Mouse (Mus musculus): ENCODE measurements around the gene Igfbp4. TPM values are rescaled to one million over a fixed set of nuclear protein-coding genes. Genes with fewer than 3 reads are reported as not detected.

The Igfbp4 gene
- polyA plus RNA-seq, 1 experiment from 2014 or later = 228 TPM

DNA sequence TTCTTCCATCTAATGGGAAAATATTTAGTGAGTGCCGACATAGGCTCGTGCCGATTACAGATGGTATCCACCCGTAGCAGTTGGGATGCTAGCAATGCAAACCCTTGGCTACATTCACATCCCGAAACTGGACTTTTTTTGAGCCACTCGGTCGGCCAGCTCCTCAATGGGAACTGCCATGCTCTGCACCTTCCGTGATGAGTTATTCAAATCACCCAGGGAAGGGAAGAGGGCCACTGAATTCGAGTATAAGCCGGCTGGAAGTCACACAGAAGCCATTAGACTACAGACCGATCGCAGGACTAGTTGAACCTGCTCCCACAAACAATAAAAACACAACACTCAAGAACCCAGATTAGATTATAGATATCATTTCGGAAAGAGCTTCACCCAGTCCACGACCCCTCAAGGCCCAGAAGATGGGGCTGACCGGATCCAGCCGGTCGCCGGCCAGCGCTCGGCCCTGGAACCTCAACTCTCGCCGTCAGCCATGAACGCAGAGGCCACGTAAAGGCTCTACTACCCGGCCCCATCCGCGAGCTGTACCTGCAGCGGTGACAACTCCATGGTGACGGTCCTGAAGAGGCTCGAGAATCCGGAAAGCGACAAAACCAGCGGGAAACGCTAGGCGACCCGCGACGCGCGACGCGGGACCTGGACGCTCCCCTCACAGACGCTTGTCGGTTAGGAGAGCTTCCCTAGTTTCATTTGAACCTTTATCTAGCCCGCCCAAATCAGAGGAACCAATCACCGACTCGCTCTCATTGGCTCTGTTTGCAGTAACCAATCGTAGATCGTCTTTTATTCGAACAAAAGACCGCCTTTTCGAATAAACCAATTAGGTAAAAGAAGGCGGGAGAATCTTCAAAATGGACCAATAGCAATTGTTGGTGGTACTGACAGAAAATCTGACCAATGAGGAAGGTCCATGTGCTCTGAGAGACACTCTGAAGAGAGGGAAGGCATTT lies 17.3 kb upstream of the Igfbp4 start, which contains the start of gene Top2a:
Gene Top2a (minus strand): TSS at position 690 of the 968 bp plus-strand sequence.
- Histone ChIP-seq H3K36me3 (ENCODE audit: control insufficient read depth, insufficient read depth, low read length) (no peaks in the 10 kb centered on the region), H3K4me1 (replicated peaks; ENCODE audit: control insufficient read depth, insufficient read depth) (no peaks in the 10 kb centered on the region), H3K27ac (replicated peaks) (peak within 1 kb of the TSS; percentile 73), H3K27me3 (ENCODE audit: control insufficient read depth, insufficient read depth, low read length) (no peaks in the 10 kb centered on the region), H3K4me3 (ENCODE audit: low read depth, low read length) (peak within 1 kb of the TSS; percentile 75), H3K9me3 (ENCODE audit: control insufficient read depth, low read length) (no peaks in the 10 kb centered on the region), H3K9ac (ENCODE audit: low read length) (peak within 1 kb of the TSS; percentile 79), H3K4me2 (replicated peaks; ENCODE audit: low read depth) (peak within 1 kb of the TSS; percentile 73)
- WGBS = under 1% methylated on average over 54 of the region's 54 CpGs
- peak; percentile 95 for ATAC-seq (ENCODE audit: low FRiP score, low TSS enrichment)
- no peak for TF ChIP-seq CTCF (IDR thresholded peaks at IDR 0.05; ENCODE audit: low read depth)
- peak; percentile 99 for TF ChIP-seq EP300 (optimal IDR thresholded peaks at IDR 0.05)
- peak; percentile 92 for DNase-seq (ENCODE audit: low spot score)

DNA sequence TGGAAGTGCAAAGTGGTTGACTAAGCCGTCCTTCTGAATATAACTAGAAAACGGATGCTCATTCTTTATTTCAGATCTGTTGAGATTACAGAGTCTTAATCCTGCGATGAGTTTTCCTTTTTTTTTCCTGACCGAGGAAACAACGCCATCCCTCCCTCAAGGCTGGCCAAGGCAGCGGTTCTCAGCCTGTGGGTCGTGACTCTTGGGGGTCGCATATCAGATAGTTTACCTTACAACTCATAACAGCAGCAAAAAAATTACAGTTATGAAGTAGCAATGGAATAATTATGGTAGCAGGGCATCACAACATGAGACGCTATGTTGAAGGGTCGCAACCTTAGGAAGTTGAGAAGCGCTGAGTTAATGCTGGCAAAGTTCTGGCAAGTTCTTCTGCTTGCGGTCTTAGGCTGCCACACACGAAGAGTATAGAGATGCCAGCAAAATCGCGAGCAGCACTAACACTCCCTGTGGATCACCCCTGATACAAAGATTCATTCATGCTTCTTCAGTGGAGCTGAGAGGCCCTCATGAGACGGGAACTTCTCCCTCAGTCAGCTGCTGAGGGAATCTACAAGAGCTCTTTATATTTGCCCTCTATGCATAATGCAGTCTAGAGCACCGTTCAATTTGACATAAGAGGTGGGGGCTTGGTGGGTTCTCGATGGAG lies 16.4 kb upstream of the Igfbp4 start:
- ATAC-seq (ENCODE audit: low FRiP score, low TSS enrichment) (no peak), DNase-seq (ENCODE audit: low spot score) (no peak)
- Histone ChIP-seq H3K36me3 (ENCODE audit: control insufficient read depth, insufficient read depth, low read length) (no peaks in the 10 kb centered on the region), H3K9ac (ENCODE audit: low read length) (0 out of 2 replicates have a peak overlapping the region, but pooled peaks have one; percentile 38), H3K27ac (replicated peaks) (peak overlapping the region; percentile 73; the same call in 1 of the 2 replicates), H3K4me2 (replicated peaks; ENCODE audit: low read depth) (peak overlapping the region; percentile 62), H3K4me3 (ENCODE audit: low read depth, low read length) (peak overlapping the region; percentile 75), H3K27me3 (ENCODE audit: control insufficient read depth, insufficient read depth, low read length) (no peaks in the 10 kb centered on the region), H3K4me1 (replicated peaks; ENCODE audit: control insufficient read depth, insufficient read depth) (no peaks in the 10 kb centered on the region), H3K9me3 (ENCODE audit: control insufficient read depth, low read length) (no peaks in the 10 kb centered on the region)
- WGBS = 30% methylated on average over 18 of the region's 18 CpGs
- TF ChIP-seq EP300 (optimal IDR thresholded peaks at IDR 0.05) (no peak), CTCF (IDR thresholded peaks at IDR 0.05; ENCODE audit: low read depth) (no peak)

DNA sequence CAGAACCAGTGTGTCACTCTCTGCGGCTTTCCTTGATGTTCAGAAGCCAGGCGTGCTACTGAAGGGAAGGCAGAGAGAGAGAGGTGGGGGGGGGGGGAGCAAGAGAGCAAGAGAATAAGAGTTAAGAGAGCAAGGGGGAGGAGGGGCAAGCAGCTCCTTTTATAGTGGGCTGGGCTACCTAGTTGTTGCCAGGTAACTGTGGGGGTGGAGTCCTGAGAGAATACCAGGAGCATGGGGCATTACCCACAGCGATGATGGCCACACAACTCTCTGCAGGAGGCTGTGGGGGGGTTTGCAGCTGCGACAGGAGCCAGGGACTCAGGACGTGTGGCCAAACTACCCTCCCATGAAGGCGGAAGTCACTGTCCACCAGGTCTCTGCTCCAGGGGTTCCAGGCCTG lies 15.2 kb upstream of the Igfbp4 start:
- Histone ChIP-seq H3K36me3 (ENCODE audit: control insufficient read depth, insufficient read depth, low read length) (no peaks in the 10 kb centered on the region), H3K4me2 (replicated peaks; ENCODE audit: low read depth) (no peak overlapping the region), H3K9ac (ENCODE audit: low read length) (no peak overlapping the region), H3K27me3 (ENCODE audit: control insufficient read depth, insufficient read depth, low read length) (no peaks in the 10 kb centered on the region), H3K4me1 (replicated peaks; ENCODE audit: control insufficient read depth, insufficient read depth) (no peaks in the 10 kb centered on the region), H3K27ac (replicated peaks) (no peak overlapping the region), H3K9me3 (ENCODE audit: control insufficient read depth, low read length) (no peaks in the 10 kb centered on the region), H3K4me3 (ENCODE audit: low read depth, low read length) (no peak overlapping the region)
- ATAC-seq (ENCODE audit: low FRiP score, low TSS enrichment) (no peak), DNase-seq (ENCODE audit: low spot score) (no peak)
- TF ChIP-seq EP300 (optimal IDR thresholded peaks at IDR 0.05) (no peak), CTCF (IDR thresholded peaks at IDR 0.05; ENCODE audit: low read depth) (no peak)
- 91% methylated on average over 6 of the region's 6 CpGs for WGBS

- TF ChIP-seq EP300 (optimal IDR thresholded peaks at IDR 0.05) (no peak), CTCF (IDR thresholded peaks at IDR 0.05; ENCODE audit: low read depth) (peak; percentile 23; the same call in 1 of the 2 replicates)
- DNase-seq (ENCODE audit: low spot score) (no peak), ATAC-seq (ENCODE audit: low FRiP score, low TSS enrichment) (no peak)
These were observed 14.1 kb upstream of the Igfbp4 start for GRCm38 (mm10) chr11:99026899-99027440.

DNA sequence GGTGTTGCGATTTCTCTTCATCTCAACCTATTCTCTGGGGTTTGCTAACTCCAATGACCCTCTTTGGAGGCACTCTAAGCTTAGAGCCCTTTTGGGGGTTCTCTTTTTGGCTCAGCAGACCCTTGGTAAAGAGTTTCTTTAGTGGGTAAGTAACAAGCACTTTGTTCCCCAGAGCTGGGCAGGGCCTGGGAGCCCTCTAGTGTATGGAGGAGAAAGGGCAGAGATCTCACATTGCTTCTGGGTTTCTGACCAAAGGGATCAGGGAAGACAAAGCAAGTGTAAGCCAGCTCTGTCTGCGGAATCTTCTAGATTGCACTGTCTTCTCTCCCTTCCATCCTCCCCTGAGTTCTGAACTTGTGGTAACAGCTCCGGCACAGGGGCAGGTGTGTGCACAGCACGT lies 5.7 kb upstream of the Igfbp4 start:
- Histone ChIP-seq H3K27ac (replicated peaks) (no peak overlapping the region), H3K9ac (ENCODE audit: low read length) (no peak overlapping the region), H3K9me3 (ENCODE audit: control insufficient read depth, low read length) (no peaks in the 10 kb centered on the region), H3K4me3 (ENCODE audit: low read depth, low read length) (no peak overlapping the region), H3K27me3 (ENCODE audit: control insufficient read depth, insufficient read depth, low read length) (no peaks in the 10 kb centered on the region), H3K4me1 (replicated peaks; ENCODE audit: control insufficient read depth, insufficient read depth) (no peaks in the 10 kb centered on the region), H3K4me2 (replicated peaks; ENCODE audit: low read depth) (no peak overlapping the region), H3K36me3 (ENCODE audit: control insufficient read depth, insufficient read depth, low read length) (no peaks in the 10 kb centered on the region)
- ATAC-seq (ENCODE audit: low FRiP score, low TSS enrichment) (no peak), DNase-seq (ENCODE audit: low spot score) (no peak)
- TF ChIP-seq EP300 (optimal IDR thresholded peaks at IDR 0.05) (no peak), CTCF (IDR thresholded peaks at IDR 0.05; ENCODE audit: low read depth) (peak; percentile 70)
- WGBS = 61% methylated on average over 4 of the region's 4 CpGs

More at GRCm38 (mm10) chr11:99026899-99027440, 14.1 kb upstream of the Igfbp4 start:
- Histone ChIP-seq H3K27ac (replicated peaks) (no peak overlapping the region), H3K4me2 (replicated peaks; ENCODE audit: low read depth) (no peak overlapping the region), H3K4me1 (replicated peaks; ENCODE audit: control insufficient read depth, insufficient read depth) (no peaks in the 10 kb centered on the region), H3K4me3 (ENCODE audit: low read depth, low read length) (no peak overlapping the region), H3K27me3 (ENCODE audit: control insufficient read depth, insufficient read depth, low read length) (no peaks in the 10 kb centered on the region), H3K9ac (ENCODE audit: low read length) (no peak overlapping the region), H3K36me3 (ENCODE audit: control insufficient read depth, insufficient read depth, low read length) (no peaks in the 10 kb centered on the region), H3K9me3 (ENCODE audit: control insufficient read depth, low read length) (no peaks in the 10 kb centered on the region)
- WGBS = 81% methylated on average over 12 of the region's 12 CpGs

Data from stomach, postnatal 0 days (tissue).